Mouse (Mus musculus) telencephalon, adult 2 months (tissue): ENCODE data around the gene Nrxn2.

Experiments used
- DNase-seq: peaks from one replicate; pipeline ENCODE4 v3.0.0-alpha.2; 2011; ENCODE audit warnings: low read depth, low spot score

Nrxn2 gene

GRCm38 (mm10) chr19:6418233-6418879 is at the start of gene Nrxn2:
TSS of gene Nrxn2 (plus strand) at chr19:6418731.
- peak; percentile 91 for DNase-seq

DNA sequence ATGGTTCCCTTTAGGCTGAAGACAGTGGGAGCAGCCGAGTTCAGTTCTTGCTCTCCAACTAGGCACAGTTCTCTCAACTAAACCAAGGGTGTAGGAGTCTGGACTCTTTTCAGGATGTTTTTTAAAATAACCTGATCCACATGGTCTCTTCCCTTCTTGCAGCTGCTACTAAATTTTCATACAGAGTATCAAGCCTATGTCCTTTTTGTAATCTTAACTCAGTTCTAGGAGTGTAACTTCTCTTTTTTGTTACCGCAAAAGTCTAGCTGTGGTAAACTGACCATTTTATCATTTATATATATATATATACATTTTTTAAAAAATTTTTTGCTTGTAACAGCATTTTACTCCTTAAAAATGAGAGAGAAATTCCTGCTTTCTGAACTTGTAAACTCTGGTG is 48.4 kb upstream of the Nrxn2 start:
- DNase-seq: peak; percentile 28

- DNase-seq: no peak
Measured at GRCm38 (mm10) chr19:6372433-6372832, 46.1 kb upstream of the Nrxn2 start.

DNA sequence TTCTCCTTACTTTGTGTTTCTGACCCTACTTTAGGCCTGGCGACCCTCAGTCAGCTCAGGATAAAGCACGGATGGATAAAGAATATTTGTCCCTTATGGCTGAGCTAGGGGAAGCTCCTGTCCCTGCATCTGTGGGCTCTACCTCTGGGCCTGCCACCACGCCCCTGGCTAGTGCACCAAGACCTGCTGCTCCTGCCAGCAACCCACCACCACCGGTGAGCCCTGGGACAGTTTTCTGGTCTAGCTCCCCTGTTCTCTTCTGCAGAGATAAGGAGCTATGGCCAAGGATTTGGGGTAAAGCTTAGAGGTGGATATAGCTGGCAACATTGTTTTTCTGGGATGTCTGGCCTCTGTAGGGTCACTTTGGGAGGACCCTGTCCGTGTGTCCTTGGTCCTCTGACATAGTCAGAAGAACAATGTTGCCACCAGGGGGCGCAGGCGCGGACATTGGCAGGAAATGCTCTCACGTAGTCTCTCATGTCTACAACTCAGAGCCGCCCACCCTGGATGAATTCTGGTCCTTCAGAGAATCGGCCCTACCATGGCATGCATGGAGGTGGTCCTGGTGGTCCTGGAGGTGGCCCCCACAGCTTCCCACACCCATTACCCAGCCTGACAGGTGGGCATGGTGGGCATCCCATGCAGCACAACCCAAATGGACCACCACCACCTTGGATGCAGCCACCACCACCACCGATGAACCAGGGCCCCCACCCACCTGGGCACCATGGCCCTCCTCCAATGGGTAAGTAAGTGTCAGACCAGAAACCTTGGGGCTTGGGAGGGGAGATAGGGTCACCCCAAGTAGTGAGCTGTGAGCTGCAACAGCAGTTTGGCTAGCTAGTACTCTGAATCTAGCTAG is 44.8 kb upstream of the Nrxn2 start:
- no peak for DNase-seq

- no peak for DNase-seq
Measured at GRCm38 (mm10) chr19:6374571-6374970, 44.0 kb upstream of the Nrxn2 start.

DNA sequence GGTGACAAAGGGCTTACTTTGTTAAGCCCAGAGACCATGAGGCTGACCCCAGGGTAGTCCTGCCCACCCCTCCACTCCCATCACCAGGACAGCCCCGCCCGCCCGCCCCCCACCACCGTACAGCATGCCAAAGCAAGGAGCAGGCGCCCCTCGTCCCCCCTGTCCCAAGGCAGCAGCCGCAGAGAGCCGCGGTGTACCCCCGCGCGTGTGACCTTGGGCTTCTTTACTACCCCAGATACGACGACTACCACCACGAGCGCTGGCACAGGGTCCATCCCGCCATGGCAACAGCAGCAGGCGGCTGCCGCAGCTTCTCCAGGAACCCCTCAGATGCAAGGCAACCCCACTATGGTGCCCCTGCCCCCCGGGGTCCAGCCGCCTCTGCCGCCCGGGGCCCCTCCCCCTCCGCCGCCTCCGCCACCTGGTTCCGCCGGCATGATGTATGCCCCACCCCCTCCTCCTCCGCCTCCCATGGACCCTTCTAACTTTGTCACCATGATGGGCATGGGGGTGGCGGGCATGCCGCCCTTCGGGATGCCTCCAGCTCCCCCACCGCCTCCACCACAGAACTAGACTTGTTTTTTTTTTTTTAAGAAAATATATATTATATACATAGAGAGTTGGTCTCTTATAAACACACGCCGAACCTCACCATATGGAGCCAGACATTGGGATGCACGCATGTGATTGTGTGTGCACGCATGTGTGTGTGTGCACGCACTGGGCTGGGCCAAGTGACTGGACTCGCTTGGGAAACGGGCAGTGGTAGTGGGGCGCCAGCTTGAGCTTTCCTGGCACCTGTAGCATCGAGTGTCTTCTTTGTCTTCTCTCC is 42.9 kb upstream of the Nrxn2 start:
- no peak for DNase-seq

DNA sequence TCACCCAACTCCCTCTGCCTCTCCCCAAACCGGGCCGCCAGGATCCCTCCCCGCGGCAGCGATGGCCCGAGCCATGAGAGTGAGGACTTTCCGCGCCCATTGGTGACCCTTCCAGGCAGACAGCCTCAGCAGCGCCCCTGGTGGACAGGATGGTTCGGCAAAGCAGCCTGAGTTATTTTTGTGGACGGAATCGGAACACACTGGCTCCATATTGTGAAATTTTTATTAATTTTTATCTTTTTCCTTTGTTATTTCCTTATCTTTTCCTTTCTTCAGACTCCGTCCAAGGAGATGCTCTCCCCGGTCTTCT is 42.3 kb upstream of the Nrxn2 start:
- no peak for DNase-seq

DNA sequence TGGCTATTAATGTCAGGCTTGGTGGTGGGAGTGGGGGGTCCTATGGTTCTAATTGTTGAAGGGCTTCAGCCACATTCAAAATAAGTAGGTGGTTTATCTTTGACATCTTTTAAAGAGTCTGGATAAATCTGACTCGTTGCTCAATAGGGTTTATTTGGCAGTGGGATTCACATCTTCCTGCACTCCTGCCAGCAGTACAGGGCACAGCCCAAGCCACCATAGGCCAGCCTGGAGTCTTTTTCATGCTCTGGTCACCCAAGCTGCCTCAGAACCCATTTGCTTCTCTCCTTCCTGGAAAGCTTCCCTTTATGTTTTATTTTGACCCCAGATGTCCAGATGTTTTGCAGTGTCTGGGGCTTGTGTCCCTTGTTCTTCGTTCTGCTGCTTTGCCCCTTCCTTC is 41.9 kb upstream of the Nrxn2 start:
- DNase-seq: no peak

DNA sequence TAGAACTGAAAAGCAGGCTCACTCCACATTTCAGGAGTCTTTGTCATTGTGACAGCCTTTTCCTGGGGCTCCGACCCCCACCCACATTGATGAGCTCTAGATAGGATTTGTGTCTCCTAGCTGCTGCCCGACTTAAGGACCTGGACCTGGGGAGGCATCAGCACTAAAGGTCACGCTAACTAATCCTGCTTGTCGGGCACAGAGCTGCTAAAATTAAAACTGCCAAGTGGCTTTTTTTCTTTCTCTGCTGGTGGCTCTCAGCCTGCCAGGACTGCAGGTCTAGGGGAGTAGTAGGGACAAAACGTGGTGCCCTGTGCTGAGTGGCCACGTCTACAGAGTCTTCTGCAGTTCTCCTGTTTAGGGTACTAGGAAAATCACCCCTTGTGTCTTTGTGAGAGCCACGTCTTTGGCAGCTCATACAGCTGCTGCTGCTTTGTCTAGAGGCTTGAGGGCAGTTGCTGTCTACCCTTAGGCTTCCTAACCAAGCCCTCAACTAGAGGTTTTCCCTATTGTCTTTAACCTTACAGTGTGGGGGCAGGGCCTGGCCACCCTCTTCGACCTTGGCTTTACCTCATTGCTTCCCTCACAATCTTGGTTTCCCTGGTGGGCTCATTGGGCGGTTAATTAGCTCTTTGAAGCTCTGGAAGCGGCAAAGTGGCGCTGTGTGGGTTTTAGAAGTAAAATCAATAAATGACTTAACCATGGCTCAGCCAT is 41.0 kb upstream of the Nrxn2 start:
- no peak for DNase-seq

DNA sequence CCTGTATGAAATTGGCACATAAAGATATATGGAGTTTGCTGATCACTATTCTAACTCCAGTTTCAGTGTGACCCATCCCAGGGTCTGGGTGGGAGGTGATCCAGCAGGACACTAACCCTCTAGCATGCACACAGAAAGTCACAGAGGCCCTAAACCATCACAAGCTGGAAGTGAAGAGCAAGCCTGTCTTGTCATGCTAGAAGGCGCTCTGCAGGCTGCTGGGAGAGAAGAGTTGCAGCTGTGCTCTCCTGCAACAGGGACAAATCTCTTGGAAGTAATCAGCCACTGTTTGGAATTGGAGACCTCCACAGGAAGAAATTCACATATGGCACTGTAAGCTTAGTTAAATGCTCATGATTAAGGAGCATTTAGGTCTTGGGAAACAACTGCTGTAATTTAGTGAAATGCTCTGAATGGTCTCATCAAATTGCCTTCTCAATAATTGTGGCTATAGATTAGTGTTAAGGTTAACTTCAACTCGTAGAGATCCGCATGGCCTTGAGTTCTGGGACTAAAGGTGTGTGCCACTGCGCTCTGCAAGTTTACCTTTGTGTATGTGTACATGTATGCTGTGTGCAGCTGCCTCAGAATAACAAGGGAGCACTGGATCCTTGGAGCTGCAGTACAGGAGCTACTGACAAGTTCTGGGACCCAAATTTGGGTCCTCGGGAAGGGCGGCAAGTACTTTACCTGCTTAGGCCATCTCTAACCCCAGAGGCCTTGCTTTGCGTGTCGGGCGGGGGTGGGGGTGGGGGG is 37.9 kb upstream of the Nrxn2 start:
- DNase-seq: no peak

- DNase-seq: no peak
Measured at GRCm38 (mm10) chr19:6381238-6381637, 37.3 kb upstream of the Nrxn2 start.

DNA sequence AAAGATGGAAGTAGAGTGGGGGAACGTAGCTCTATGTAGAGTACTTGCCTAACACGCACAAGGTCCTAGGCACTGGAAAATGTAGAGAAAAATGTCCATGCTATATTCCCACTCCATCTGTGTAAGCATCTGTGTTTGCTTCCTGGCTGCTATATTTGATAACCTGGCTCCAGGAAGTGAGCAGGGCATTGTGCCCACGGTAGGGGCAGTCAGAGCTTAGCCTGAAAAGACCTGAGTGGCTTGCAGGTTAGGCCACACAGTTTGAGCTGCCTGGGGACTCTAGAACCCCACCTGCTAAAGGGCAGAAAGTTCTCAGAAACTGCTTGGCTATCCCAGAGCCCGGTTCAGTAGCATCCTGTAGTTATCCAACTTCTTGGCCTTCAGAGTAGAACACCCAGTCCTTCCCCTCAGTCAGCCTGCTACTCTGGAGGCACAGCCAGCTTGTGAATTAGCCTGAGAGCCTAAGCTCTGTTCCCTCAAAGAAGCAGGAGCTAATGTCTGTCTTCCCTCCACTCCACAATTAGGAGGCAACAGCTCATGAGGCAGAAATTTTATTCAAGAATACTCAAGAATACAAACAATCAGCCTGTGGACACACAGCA is 36.1 kb upstream of the Nrxn2 start:
- no peak for DNase-seq

DNA sequence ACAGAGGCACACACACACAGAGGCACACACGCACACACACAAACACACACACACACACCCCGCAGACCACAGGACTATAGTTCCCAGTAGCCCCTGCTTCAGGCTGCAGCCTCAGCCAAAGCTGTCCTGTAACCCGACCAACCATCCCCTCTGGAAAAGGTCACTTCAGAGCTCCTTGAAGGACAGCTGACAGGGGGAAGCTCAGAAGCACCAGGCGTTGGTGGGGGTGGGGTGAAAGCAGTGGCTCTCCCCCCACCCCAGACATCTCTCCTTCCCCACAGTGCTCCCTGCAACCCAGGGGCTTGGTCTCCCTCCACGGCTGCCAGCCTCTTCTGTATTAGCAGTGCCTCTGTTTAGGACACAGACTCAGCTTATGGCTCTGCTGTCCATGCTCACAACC is 35.1 kb upstream of the Nrxn2 start:
- DNase-seq: no peak

GRCm38 (mm10) chr19:6384128-6384527 is 34.4 kb upstream of the Nrxn2 start, which contains the start of gene Pygm:
TSS of gene Pygm (plus strand) at chr19:6384399.
- DNase-seq: peak; percentile 35

DNA sequence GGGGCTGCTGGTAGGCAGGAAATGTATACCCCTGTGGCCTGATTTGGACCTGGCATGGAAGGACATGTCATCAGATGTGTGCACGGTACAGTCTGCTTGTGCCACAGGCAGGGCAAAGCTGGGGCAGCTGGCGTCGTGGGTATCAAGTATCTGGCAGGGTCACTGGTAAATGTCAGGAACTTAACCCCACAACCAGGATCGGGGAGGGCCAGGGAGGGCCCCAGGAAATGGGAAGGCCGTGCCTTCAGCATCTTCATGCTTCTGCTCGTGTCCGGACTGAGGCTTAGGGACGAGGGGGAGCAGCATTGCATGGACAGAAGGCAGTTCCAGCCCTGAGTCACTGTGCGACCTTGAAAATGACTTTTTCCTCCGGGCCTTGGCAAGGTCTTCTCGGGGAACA is 33.6 kb upstream of the Nrxn2 start:
- DNase-seq: no peak

DNA sequence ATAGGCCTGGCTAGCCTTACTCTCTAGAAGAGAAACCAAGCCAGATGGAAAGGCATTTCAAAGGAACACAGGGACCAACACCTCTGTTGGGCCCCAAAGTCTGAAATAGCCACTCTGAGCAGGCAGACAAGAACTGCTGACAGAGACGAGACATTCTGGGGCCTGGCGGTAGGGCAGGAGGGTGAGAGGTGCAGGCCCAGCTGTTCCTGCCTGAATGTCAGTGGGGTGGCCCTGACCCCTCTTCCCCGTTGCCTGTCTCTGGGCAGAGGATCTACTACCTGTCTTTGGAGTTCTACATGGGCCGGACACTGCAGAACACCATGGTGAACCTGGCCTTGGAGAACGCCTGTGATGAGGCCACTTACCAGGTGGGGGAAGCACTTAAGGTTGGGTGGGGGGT is 33.1 kb upstream of the Nrxn2 start:
- no peak for DNase-seq

DNA sequence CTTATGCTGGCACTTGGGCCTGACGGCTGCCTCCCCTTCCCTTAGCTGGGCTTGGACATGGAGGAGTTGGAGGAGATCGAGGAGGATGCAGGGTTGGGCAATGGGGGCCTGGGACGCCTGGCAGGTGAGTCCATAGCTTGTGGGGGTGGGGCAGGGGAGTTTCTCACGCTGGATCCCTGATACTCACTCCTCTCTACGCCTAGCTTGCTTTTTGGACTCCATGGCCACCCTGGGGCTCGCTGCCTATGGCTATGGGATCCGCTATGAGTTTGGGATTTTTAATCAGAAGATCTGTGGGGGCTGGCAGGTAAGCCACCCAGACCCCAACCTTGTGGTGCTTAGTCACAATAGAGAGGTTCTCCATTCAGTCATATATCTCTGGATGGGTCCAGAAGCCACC is 32.7 kb upstream of the Nrxn2 start:
- no peak for DNase-seq

DNA sequence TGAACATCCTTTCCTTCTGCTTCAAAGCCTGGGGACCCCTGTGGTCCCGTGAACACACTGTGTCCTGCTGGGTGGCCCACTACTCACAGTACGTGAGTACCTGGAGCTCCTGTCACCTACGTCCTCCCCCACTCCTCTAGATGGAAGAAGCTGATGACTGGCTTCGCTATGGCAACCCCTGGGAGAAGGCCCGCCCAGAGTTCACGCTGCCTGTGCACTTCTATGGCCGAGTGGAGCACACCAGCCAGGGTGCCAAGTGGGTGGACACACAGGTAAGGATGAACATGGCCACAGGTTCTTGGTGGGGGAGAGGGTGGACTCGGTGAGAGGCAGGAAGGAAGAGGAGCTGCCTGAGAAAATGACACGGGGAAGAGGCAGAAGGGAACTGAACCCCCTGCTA is 32.3 kb upstream of the Nrxn2 start:
- DNase-seq: no peak

GRCm38 (mm10) chr19:6388006-6388405 is 30.5 kb upstream of the Nrxn2 start:
- DNase-seq: no peak

GRCm38 (mm10) chr19:6389803-6390202 is 28.7 kb upstream of the Nrxn2 start:
- DNase-seq: no peak

DNA sequence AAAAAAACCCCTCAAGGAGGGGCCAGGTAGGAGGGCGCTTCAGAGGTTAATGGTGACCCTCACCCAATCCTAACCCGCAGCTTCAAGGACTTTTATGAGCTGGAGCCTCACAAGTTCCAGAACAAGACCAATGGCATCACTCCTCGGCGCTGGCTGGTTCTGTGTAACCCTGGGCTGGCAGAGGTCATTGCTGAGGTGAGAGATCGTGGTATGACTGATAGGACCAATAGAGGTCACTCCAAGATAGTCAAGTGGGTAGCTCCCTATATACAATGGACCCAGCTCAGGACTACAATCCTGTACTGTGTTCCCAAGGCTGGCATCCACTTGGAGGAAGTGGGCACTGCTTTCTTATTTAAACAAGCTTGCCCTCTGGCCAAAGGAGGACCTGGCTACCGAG is 28.3 kb upstream of the Nrxn2 start:
- no peak for DNase-seq
